Mouse (Mus musculus) kidney, embryonic 16.5 days (tissue): ENCODE data around the gene Kcnb1. TPM values are rescaled to one million over a fixed set of nuclear protein-coding genes. Genes with fewer than 3 reads are reported as not detected.
A peak's percentile ranks its signal among the peaks of the same experiment; 100 is the strongest.

Source experiments
- ATAC-seq: fragments of 200-750 bp; cut with Nextera tagmentation; 2 replicates; pipeline ENCODE4 v1.8.0; 2017; ENCODE audit warnings: moderate TSS enrichment; ENCODE audit not compliant: low FRiP score, low TSS enrichment
- H3K27ac ChIP-seq: fragments of 300-500 bp; sonication (generic); 2 replicates; pipeline ENCODE4 v1.5.1; 2014; ENCODE audit warnings: low read length
- H3K27me3 ChIP-seq: fragments of 300-500 bp; sonication (generic); 2 replicates; pipeline ENCODE4 v1.6.1; 2014; ENCODE audit warnings: low read length, control low read depth, mixed read lengths; ENCODE audit not compliant: insufficient read depth
- H3K36me3 ChIP-seq: fragments of 300-500 bp; sonication (generic); 2 replicates; pipeline ENCODE4 v1.6.1; 2014; ENCODE audit warnings: low read length, control low read depth, mixed read lengths; ENCODE audit not compliant: insufficient read depth
- H3K4me1 ChIP-seq: fragments of 300-500 bp; sonication (generic); 2 replicates; pipeline ENCODE4 v1.6.1; 2014; ENCODE audit warnings: low read length, control low read depth, mixed read lengths; ENCODE audit not compliant: insufficient read depth
- H3K4me2 ChIP-seq: fragments of 300-500 bp; sonication (generic); replicated peaks from 2 replicates; pipeline ENCODE4 v1.6.1; 2014; ENCODE audit warnings: low read depth, low read length
- H3K4me3 ChIP-seq: fragments of 300-500 bp; sonication (generic); 2 replicates; pipeline ENCODE4 v1.5.1; 2014; ENCODE audit warnings: mild to moderate bottlenecking, low read length
- H3K9ac ChIP-seq: fragments of 300-500 bp; sonication (generic); replicated peaks from 2 replicates; pipeline ENCODE4 v1.6.1; 2014; ENCODE audit warnings: low read length
- H3K9me3 ChIP-seq: fragments of 300-500 bp; sonication (generic); 2 replicates; pipeline ENCODE4 v1.6.1; 2016; ENCODE audit warnings: low read length, control low read depth
- WGBS: fragments of 180-500 bp; shearing (Covaris S2); extraction: QIAGEN DNeasy Blood & Tissue Kit; methylation state at CpG from one replicate; pipeline ENCODE4 v1.1.7; 2014; 5-methylcytosine and 5-hydroxymethylcytosine counted together
- polyA plus RNA-seq: library from polyadenylated mRNA; unstranded; fragments of >200 nt; fragmentation: Nextera tagmentation; extraction: Ambion mirVana; gene quantifications from 2 replicates; pipeline ENCODE4 v1.2.1, GENCODE M21; 2015

Gene Kcnb1
- polyA plus RNA-seq, 1 experiment from 2014 or later, result 1.1 TPM

- Histone ChIP-seq H3K4me1 (no peaks in the 10 kb centered on the region), H3K4me3 (no peak overlapping the region), H3K27ac (no peak overlapping the region), H3K27me3 (no peaks in the 10 kb centered on the region), H3K4me2 (no peak overlapping the region), H3K36me3 (peaks cover 5% of the 10 kb centered on the region; the same call in 1 of the 2 replicates), H3K9ac (no peak overlapping the region), H3K9me3 (no peaks in the 10 kb centered on the region)
- 63% methylated on average over 7 of the region's 7 CpGs for WGBS
- no peak for ATAC-seq
Observed at GRCm38 (mm10) chr2:167224937-167225336, 35.0 kb upstream of the Kcnb1 start.

DNA sequence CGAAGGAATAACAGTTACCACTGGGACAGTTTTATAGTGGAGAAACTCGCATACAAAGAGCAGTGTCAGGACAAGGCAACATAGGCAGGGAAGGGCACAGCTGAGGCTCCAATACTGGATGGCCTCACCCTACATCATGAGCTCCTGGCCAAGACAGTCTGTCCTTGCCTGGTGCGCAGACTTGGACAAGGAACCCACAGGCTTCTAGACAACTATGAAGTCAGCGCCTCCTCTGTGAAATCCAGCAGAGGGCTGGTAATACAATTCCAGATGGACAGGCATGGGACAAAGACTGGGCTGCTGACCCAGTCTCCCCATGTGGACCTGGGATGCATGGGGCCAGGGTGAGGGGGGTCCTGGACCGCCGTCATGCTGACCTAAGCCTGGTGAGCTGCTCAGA, 34.2 kb upstream of the Kcnb1 start:
- H3K4me2 ChIP-seq, result no peak overlapping the region
- H3K9me3 ChIP-seq, result no peaks in the 10 kb centered on the region
- no peaks in the 10 kb centered on the region for H3K4me1 ChIP-seq
- H3K9ac ChIP-seq, result 0 out of 2 replicates have a peak overlapping the region, but pooled peaks have one; percentile 13
- no peak for ATAC-seq
- H3K36me3 ChIP-seq, result peaks cover 5% of the 10 kb centered on the region; the same call in 1 of the 2 replicates
- 89% methylated on average over 6 of the region's 6 CpGs for WGBS
- H3K4me3 ChIP-seq, result no peak overlapping the region
- H3K27ac ChIP-seq, result no peak overlapping the region
- H3K27me3 ChIP-seq, result no peaks in the 10 kb centered on the region

GRCm38 (mm10) chr2:167222152-167222551, 32.2 kb upstream of the Kcnb1 start:
- Histone ChIP-seq H3K4me3 (no peak overlapping the region), H3K4me1 (no peaks in the 10 kb centered on the region), H3K9me3 (no peaks in the 10 kb centered on the region), H3K4me2 (no peak overlapping the region), H3K36me3 (peaks cover 5% of the 10 kb centered on the region; the same call in 1 of the 2 replicates), H3K9ac (no peak overlapping the region), H3K27me3 (no peaks in the 10 kb centered on the region), H3K27ac (no peak overlapping the region)
- no peak for ATAC-seq
- WGBS, result 19% methylated on average over 7 of the region's 7 CpGs

DNA sequence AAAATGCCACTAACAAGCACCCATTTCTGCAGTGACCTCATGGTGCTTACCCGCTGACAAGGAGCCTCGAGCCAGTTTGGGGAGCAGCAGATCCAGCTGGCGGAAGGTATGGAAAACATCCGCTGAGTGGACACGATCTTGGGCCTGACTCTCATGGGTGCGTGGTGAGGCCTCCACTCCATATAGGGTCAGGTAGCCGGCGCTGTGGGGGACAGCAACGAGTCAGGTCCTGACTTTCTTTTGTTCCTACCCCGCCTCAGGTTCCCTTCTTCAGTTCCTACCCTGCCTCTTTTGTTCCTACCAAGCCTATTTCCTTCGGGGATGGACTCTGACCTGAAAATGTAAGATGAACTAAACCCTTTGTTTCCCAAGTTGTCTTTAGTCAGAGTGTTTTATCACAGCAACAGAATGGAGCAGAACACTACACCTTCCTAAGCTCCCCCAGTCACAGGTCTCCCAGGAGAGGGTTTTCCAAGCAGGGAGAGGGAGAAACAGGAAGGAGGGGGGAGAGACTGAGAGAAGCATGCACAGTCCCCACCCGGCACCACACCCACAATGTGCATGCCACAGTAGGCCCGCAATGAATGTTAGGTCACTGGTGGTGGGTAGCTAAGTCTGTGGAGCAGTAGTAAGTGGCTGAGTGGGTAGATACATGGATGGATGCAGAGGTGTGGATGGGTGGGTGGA, 31.3 kb upstream of the Kcnb1 start:
- Histone ChIP-seq H3K36me3 (peaks cover 5% of the 10 kb centered on the region; the same call in 1 of the 2 replicates), H3K27ac (no peak overlapping the region), H3K4me2 (no peak overlapping the region), H3K4me3 (no peak overlapping the region), H3K9me3 (no peaks in the 10 kb centered on the region), H3K4me1 (no peaks in the 10 kb centered on the region), H3K9ac (no peak overlapping the region), H3K27me3 (no peaks in the 10 kb centered on the region)
- 89% methylated on average over 13 of the region's 13 CpGs for WGBS
- ATAC-seq, result no peak

DNA sequence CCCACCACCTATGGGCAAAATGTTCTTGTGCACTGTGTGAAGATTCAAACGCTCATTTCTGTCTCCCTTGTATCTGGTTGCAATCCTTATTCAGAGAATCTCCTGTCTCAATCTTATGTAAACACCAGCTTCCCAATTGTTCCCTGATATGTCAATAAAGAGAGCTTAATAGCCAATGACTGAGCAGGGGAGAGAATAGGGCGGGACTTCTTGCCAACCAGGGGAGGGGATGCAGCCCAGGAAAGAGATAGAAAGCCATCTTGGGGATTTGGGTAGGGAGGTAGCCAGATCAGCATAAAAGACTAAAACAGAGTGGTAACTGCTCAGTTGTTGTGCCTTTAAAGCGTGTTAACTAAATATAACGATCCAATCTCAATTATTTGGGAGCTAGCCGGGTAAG, 30.8 kb upstream of the Kcnb1 start:
- H3K36me3 ChIP-seq, result peaks cover 9% of the 10 kb centered on the region; the same call in 1 of the 2 replicates
- WGBS, result 89% methylated on average over 5 of the region's 5 CpGs
- no peak overlapping the region for H3K27ac ChIP-seq
- no peak overlapping the region for H3K4me3 ChIP-seq
- no peaks in the 10 kb centered on the region for H3K27me3 ChIP-seq
- no peak overlapping the region for H3K4me2 ChIP-seq
- ATAC-seq, result no peak
- no peaks in the 10 kb centered on the region for H3K9me3 ChIP-seq
- no peak overlapping the region for H3K9ac ChIP-seq
- H3K4me1 ChIP-seq, result no peaks in the 10 kb centered on the region

- peak; percentile 82 for ATAC-seq
- Histone ChIP-seq H3K4me1 (no peaks in the 10 kb centered on the region), H3K27ac (no peak overlapping the region), H3K9me3 (no peaks in the 10 kb centered on the region), H3K36me3 (peaks cover 10% of the 10 kb centered on the region; the same call in 1 of the 2 replicates), H3K9ac (no peak overlapping the region), H3K4me2 (no peak overlapping the region), H3K4me3 (no peak overlapping the region), H3K27me3 (no peaks in the 10 kb centered on the region)
- WGBS, result 44% methylated on average over 8 of the region's 8 CpGs
Observed at GRCm38 (mm10) chr2:167219154-167219775, 29.3 kb upstream of the Kcnb1 start.

- Histone ChIP-seq H3K4me3 (no peak overlapping the region), H3K9me3 (0 out of 2 replicates have a peak, but pooled peaks cover 3% of the 10 kb centered on the region), H3K27me3 (no peaks in the 10 kb centered on the region), H3K4me2 (no peak overlapping the region), H3K9ac (no peak overlapping the region), H3K27ac (no peak overlapping the region), H3K36me3 (0 out of 2 replicates have a peak, but pooled peaks cover 5% of the 10 kb centered on the region), H3K4me1 (no peaks in the 10 kb centered on the region)
- 91% methylated on average over 12 of the region's 12 CpGs for WGBS
- ATAC-seq, result no peak
Observed at GRCm38 (mm10) chr2:167213666-167214065, 23.7 kb upstream of the Kcnb1 start.

DNA sequence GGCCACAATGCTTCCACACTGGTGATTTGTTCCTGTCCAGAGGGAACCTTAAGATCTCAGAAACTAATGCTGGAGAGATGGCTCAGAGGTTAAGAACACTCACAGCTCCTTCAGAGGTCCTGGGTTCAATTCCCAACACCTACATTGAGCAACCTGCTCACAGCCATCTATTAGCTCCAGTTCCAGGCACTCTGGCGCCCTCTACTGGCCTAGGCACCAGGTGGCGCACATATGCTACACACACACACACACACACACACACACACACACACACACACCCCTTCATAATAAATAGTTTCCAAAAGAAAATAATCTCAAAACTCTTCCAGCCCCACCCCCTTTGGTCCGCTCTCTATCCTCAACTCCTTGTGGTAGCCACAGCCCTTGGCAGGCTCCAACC, 23.1 kb upstream of the Kcnb1 start:
- Histone ChIP-seq H3K4me3 (no peak overlapping the region), H3K36me3 (0 out of 2 replicates have a peak, but pooled peaks cover 5% of the 10 kb centered on the region), H3K4me1 (no peaks in the 10 kb centered on the region), H3K9me3 (0 out of 2 replicates have a peak, but pooled peaks cover 3% of the 10 kb centered on the region), H3K9ac (no peak overlapping the region), H3K27ac (no peak overlapping the region), H3K4me2 (no peak overlapping the region), H3K27me3 (no peaks in the 10 kb centered on the region)
- WGBS, result 92% methylated on average over 3 of the region's 3 CpGs
- no peak for ATAC-seq

- 0 out of 2 replicates have a peak, but pooled peaks cover 5% of the 10 kb centered on the region for H3K36me3 ChIP-seq
- H3K4me2 ChIP-seq, result no peak overlapping the region
- no peak overlapping the region for H3K27ac ChIP-seq
- H3K9ac ChIP-seq, result no peak overlapping the region
- WGBS, result 96% methylated on average over 6 of the region's 6 CpGs
- H3K4me3 ChIP-seq, result no peak overlapping the region
- H3K4me1 ChIP-seq, result no peaks in the 10 kb centered on the region
- no peak for ATAC-seq
- no peaks in the 10 kb centered on the region for H3K27me3 ChIP-seq
- H3K9me3 ChIP-seq, result 0 out of 2 replicates have a peak, but pooled peaks cover 3% of the 10 kb centered on the region
Observed at GRCm38 (mm10) chr2:167212551-167212950, 22.6 kb upstream of the Kcnb1 start.

GRCm38 (mm10) chr2:167212089-167212488, 22.1 kb upstream of the Kcnb1 start:
- 89% methylated on average over 3 of the region's 3 CpGs for WGBS
- no peak overlapping the region for H3K4me2 ChIP-seq
- 0 out of 2 replicates have a peak, but pooled peaks cover 3% of the 10 kb centered on the region for H3K9me3 ChIP-seq
- no peaks in the 10 kb centered on the region for H3K27me3 ChIP-seq
- H3K9ac ChIP-seq, result no peak overlapping the region
- H3K4me1 ChIP-seq, result no peaks in the 10 kb centered on the region
- H3K36me3 ChIP-seq, result 0 out of 2 replicates have a peak, but pooled peaks cover 5% of the 10 kb centered on the region
- ATAC-seq, result no peak
- no peak overlapping the region for H3K27ac ChIP-seq
- no peak overlapping the region for H3K4me3 ChIP-seq
